Mouse (Mus musculus) embryonic facial prominence, embryonic 11.5 days (tissue): ENCODE measurements around the gene Zswim4. TPM values are rescaled to one million over a fixed set of nuclear protein-coding genes. Genes with fewer than 3 reads are reported as not detected.
A peak's percentile ranks its signal among the peaks of the same experiment; 100 is the strongest.

ENCODE experiments used
- ATAC-seq: fragments of 200-750 bp; cut with Nextera tagmentation; replicated peaks from 2 replicates; pipeline ENCODE4 v1.8.0; 2017; ENCODE audit warnings: low read depth; ENCODE audit not compliant: insufficient number of reproducible peaks, low FRiP score, low TSS enrichment
- DNase-seq: peaks from one replicate; pipeline ENCODE4 v3.0.0-alpha.2; 2015; ENCODE audit warnings: low spot score
- H3K27ac ChIP-seq: fragments of 300-500 bp; sonication (generic); replicated peaks from 2 replicates; pipeline ENCODE4 v1.5.1; 2014; ENCODE audit warnings: mild to moderate bottlenecking, low read depth, low read length, control low read depth
- H3K27me3 ChIP-seq: fragments of 300-500 bp; sonication (generic); 2 replicates; pipeline ENCODE4 v1.6.1; 2014; ENCODE audit warnings: mild to moderate bottlenecking, low read length, moderate library complexity, mixed read lengths; ENCODE audit not compliant: control insufficient read depth, insufficient read depth
- H3K36me3 ChIP-seq: fragments of 300-500 bp; sonication (generic); replicated peaks from 2 replicates; pipeline ENCODE4 v1.6.1; 2014; ENCODE audit warnings: low read depth, mild to moderate bottlenecking, low read length, moderate library complexity, mixed read lengths; ENCODE audit not compliant: control insufficient read depth, insufficient read depth
- H3K4me1 ChIP-seq: fragments of 300-500 bp; sonication (generic); 2 replicates; pipeline ENCODE4 v1.6.1; 2014; ENCODE audit warnings: low read length, mixed read lengths; ENCODE audit not compliant: control insufficient read depth, insufficient read depth
- H3K4me2 ChIP-seq: fragments of 300-500 bp; sonication (generic); 2 replicates; pipeline ENCODE4 v1.6.1; 2014; ENCODE audit warnings: low read depth, mild to moderate bottlenecking, control low read depth, low read length, moderate library complexity
- H3K4me3 ChIP-seq: fragments of 300-500 bp; sonication (generic); 2 replicates; pipeline ENCODE4 v1.5.1; 2014; ENCODE audit warnings: low read depth, low read length, control low read depth
- H3K9ac ChIP-seq: fragments of 300-500 bp; sonication (generic); replicated peaks from 2 replicates; pipeline ENCODE4 v1.6.1; 2014; ENCODE audit warnings: mild to moderate bottlenecking, control low read depth, low read length
- H3K9me3 ChIP-seq: fragments of 300-500 bp; sonication (generic); replicated peaks from 2 replicates; pipeline ENCODE4 v1.6.1; 2016; ENCODE audit warnings: mild to moderate bottlenecking, low read length, inconsistent platforms, mixed read lengths; ENCODE audit not compliant: control insufficient read depth
- WGBS: fragments of 180-500 bp; shearing (Covaris S2); extraction: QIAGEN DNeasy Blood & Tissue Kit; methylation state at CpG from one replicate; pipeline ENCODE4 v1.1.7; 2014; 5-methylcytosine and 5-hydroxymethylcytosine counted together
- polyA plus RNA-seq: library from polyadenylated mRNA; unstranded; fragments of >200 nt; fragmentation: Nextera tagmentation; extraction: Ambion mirVana; gene quantifications from 2 replicates; pipeline ENCODE4 v1.2.1, GENCODE M21; 2014

The Zswim4 gene
- polyA plus RNA-seq, 1 experiment from 2014 or later: 15.3 TPM

DNA sequence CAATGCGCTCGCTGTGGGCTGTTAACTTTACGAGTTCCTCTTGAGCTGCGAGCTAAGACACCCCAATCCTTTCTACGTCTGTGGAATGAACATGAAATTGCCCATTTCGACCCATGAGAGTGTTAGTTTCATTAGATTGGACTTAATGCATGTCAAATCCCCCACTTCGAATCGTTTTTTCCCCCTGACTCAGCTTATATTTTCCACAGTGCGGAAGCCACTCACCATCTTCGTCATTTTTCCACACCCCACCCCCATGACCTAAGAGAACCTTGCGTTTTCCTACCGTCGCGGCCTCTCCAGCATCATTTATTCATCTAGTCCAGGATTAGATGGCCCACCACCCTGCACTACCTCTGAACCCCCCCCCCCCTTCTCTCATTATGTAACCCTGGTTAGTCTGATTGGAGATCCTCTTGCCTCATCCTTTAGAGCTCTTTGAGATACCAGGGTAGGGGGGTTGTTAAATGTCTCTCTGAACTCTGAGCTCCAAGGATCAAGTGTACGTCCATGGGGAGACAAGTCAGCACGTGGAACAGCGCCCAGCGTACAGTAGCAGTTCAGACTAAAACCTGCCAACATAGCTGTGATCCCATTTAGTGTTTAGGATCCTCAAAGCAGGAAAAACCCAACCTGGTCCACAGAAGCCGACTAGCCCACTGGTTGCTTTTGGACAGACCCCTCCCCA lies 831 bp upstream of the Zswim4 start:
- 21% methylated on average over 19 of the region's 19 CpGs for WGBS
- Histone ChIP-seq H3K27me3 (no peaks in the 10 kb centered on the region), H3K9me3 (no peaks in the 10 kb centered on the region), H3K4me2 (peak overlapping the region; percentile 61), H3K27ac (peak overlapping the region; percentile 67; the same call in 1 of the 2 replicates), H3K4me1 (peaks cover 4% of the 10 kb centered on the region), H3K9ac (peak overlapping the region; percentile 60), H3K36me3 (no peaks in the 10 kb centered on the region), H3K4me3 (peak overlapping the region; percentile 92)
- peak; percentile 15 for DNase-seq
- ATAC-seq: peak; percentile 8; the same call in 1 of the 2 replicates

DNA sequence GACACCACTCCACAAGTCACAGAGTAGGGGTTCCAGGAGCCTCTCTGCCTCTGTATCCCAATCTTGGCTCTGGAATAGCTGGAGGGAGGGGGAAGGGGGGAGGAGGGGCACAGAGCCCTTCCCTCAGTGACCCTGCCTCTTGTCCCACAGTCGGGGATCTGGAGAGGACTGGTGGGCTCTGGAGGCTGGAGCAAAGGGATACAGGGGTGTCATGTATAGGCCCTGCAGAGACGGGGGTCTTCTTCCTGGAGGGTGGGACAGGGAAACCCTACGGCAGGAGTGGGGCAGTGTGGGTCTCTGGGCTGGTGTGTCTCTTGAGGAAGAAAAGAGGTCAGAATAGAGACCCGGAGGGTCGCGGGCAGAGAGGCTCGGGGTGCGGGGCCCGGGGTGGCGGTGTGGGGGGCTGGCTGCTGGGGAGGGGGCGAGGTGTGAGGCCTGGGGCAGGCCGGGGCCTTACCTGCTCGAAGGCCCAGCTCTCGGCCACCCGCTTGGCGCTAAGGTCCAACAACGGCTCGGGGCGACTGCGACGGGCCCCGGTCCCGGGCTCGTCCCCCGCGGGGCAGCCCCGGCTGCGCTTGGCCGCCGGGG lies 351 bp downstream of the Zswim4 start:
- Histone ChIP-seq H3K27me3 (no peaks in the 10 kb centered on the region), H3K4me2 (peak overlapping the region; percentile 84), H3K36me3 (no peaks in the 10 kb centered on the region; the same call in 1 of the 2 replicates), H3K4me3 (peak overlapping the region; percentile 92), H3K27ac (0 out of 2 replicates have a peak overlapping the region, but pooled peaks have one; percentile 41), H3K4me1 (peaks cover 4% of the 10 kb centered on the region), H3K9ac (peak overlapping the region; percentile 94), H3K9me3 (no peaks in the 10 kb centered on the region)
- 2% methylated on average over 29 of the region's 30 CpGs for WGBS
- DNase-seq: peak; percentile 11
- ATAC-seq: peak; percentile 14; the same call in 1 of the 2 replicates

DNA sequence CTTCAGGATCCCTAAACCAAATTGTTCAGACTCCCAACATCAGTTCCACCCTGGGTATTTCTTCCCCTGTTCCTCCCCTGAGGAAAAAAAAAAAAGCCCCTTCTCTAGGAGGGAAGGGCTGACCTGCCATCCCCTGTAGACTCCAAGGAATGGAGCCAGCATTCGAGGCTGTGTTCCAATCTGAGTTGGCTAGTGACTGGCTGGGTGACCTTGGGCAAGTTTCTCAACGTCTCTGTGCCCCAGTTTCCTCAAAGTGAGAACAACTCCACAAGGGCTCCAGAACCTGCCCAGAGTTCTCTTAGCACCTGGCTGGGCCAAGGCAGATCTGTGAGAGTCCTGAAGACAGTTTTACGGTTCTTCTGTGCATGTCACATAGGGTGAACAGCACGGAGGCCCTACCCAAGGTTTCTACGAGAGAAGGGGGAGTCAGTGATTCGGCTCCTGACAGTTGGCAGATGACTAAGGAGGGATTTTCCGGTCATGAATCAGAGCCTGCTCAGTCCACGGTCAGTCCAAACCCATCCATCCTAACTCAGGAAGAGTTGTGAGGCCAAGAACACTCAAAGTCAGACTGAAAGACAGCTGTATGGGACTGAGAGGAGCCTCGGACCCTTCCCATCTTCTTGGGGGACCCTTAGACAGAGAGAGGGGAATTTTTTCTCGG lies 977 bp downstream of the Zswim4 start:
- peak overlapping the region; percentile 84 for H3K4me2 ChIP-seq
- no peak overlapping the region for H3K27ac ChIP-seq
- H3K36me3 ChIP-seq: no peaks in the 10 kb centered on the region; the same call in 1 of the 2 replicates
- 35% methylated on average over 10 of the region's 10 CpGs for WGBS
- peak overlapping the region; percentile 92 for H3K4me3 ChIP-seq
- H3K9ac ChIP-seq: peak overlapping the region; percentile 94
- no peak for DNase-seq
- no peaks in the 10 kb centered on the region for H3K27me3 ChIP-seq
- peaks cover 4% of the 10 kb centered on the region for H3K4me1 ChIP-seq
- ATAC-seq: no peak
- no peaks in the 10 kb centered on the region for H3K9me3 ChIP-seq

DNA sequence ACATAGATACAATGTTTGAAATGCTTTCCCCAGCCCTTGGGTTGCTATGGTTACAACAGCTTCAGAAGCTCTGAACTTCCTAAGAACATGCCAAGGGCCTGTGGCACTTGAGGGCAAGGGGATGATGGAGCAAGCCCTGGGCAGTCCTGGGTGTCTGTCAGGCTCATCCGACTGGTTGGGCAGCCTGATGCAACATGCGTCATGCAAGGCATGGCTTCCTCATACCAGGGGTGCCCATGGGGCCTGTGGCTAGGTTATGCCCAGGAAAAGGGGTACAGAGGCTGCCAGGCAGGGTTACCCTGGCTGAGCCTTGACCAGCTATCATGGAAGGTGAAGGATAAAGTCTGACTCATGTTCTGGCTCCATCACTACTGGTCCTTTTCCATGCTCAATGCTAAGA lies 3.8 kb downstream of the Zswim4 start:
- peaks cover 4% of the 10 kb centered on the region for H3K4me1 ChIP-seq
- WGBS: 89% methylated on average over 2 of the region's 2 CpGs
- H3K4me3 ChIP-seq: no peak overlapping the region
- no peak overlapping the region for H3K27ac ChIP-seq
- peaks cover 3% of the 10 kb centered on the region for H3K36me3 ChIP-seq
- DNase-seq (no peak), ATAC-seq (no peak)
- H3K4me2 ChIP-seq: no peak overlapping the region
- H3K9ac ChIP-seq: no peak overlapping the region
- H3K27me3 ChIP-seq: no peaks in the 10 kb centered on the region
- no peaks in the 10 kb centered on the region for H3K9me3 ChIP-seq

DNA sequence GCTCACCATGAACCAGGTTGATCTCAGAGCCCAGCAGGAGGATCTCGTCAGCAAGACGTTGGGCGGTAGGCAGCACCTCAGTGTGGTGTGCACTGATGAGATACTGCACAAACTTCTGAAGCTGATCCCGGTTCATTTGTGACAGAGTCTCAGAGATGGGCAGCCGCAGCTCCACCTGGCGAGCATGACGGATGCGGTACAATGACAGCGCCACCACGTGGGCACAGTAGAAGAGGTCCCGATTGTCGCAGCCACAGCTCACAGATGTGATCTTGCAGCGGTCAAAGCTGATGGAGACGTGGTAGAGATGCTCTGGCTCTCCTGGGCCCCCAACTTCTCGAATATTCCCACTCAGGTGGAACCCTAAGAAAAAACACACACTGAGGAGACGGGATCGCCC lies 6.1 kb downstream of the Zswim4 start:
- H3K9me3 ChIP-seq: no peaks in the 10 kb centered on the region
- peaks cover 4% of the 10 kb centered on the region for H3K4me1 ChIP-seq
- WGBS: 80% methylated on average over 17 of the region's 17 CpGs
- H3K9ac ChIP-seq: no peak overlapping the region
- ATAC-seq: no peak
- peaks cover 5% of the 10 kb centered on the region for H3K36me3 ChIP-seq
- no peak for DNase-seq
- no peak overlapping the region for H3K4me3 ChIP-seq
- H3K4me2 ChIP-seq: no peak overlapping the region
- H3K27me3 ChIP-seq: no peaks in the 10 kb centered on the region
- H3K27ac ChIP-seq: no peak overlapping the region

GRCm38 (mm10) chr8:84223322-84224029 lies 13.4 kb downstream of the Zswim4 start:
- no peaks in the 10 kb centered on the region for H3K4me1 ChIP-seq
- peaks cover 12% of the 10 kb centered on the region for H3K36me3 ChIP-seq
- DNase-seq (no peak), ATAC-seq (no peak)
- no peak overlapping the region for H3K27ac ChIP-seq
- H3K27me3 ChIP-seq: no peaks in the 10 kb centered on the region
- H3K9ac ChIP-seq: no peak overlapping the region
- H3K4me3 ChIP-seq: no peak overlapping the region
- H3K9me3 ChIP-seq: no peaks in the 10 kb centered on the region
- H3K4me2 ChIP-seq: no peak overlapping the region
- WGBS: 83% methylated on average over 21 of the region's 21 CpGs

DNA sequence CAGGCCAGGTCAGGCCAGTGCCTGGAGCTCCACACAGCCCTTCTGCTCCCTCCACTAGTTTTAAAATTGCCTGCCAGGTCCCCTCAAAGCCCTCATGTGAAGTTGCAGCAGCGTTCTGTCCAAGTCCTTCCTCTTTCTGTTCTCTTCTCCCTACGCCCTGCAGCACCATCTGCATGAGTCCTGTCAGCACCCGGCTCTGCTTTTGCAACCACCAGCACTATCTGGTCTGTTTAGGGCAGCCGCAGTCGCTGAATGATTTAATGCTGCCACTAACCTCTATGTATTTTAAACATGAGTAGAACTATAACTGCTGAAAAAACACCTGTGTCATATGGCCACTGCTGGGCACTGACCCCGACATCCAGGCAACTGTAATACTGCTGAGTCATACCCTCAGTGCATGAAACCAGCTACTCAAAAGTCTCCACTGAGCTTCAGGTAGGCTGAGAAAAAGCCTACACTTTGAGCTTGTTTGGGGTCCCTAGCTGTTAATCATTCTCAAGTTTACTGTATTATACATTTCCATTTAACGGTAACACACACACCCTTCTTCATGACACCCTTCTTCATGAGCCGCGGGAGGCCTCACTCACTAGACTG lies 14.2 kb downstream of the Zswim4 start:
- Histone ChIP-seq H3K9me3 (no peaks in the 10 kb centered on the region), H3K4me1 (no peaks in the 10 kb centered on the region), H3K27me3 (no peaks in the 10 kb centered on the region), H3K9ac (no peak overlapping the region), H3K27ac (no peak overlapping the region), H3K4me3 (no peak overlapping the region), H3K4me2 (no peak overlapping the region), H3K36me3 (peaks cover 14% of the 10 kb centered on the region)
- ATAC-seq (no peak), DNase-seq (no peak)
- 89% methylated on average over 9 of the region's 9 CpGs for WGBS
